Mouse (Mus musculus): ENCODE measurements around the gene Aff1.

GRCm38 (mm10) chr5:103780266-103780665, 88.1 kb downstream of the Aff1 start:
- TF ChIP-seq CTCF (IDR thresholded peaks at IDR 0.05; ENCODE audit: low read depth) = no peak
- TF ChIP-seq EP300 (IDR thresholded peaks at IDR 0.05; ENCODE audit: low read depth) = no peak
